Mouse (Mus musculus) embryonic facial prominence, embryonic 14.5 days (tissue): ENCODE measurements around the gene 1500009C09Rik. TPM values are rescaled to one million over a fixed set of nuclear protein-coding genes. Genes with fewer than 3 reads are reported as not detected.

ENCODE experiments used
- ATAC-seq: fragments of 200-750 bp; cut with Nextera tagmentation; 2 replicates; pipeline ENCODE4 v1.8.0; 2017; ENCODE audit warnings: low read depth, moderate number of reproducible peaks, moderate TSS enrichment
- DNase-seq: peaks from one replicate; pipeline ENCODE4 v3.0.0-alpha.2; 2015; ENCODE audit warnings: low spot score
- H3K27ac ChIP-seq: fragments of 300-500 bp; sonication (generic); replicated peaks from 2 replicates; pipeline ENCODE4 v1.5.1; 2014; ENCODE audit warnings: low read depth, mild to moderate bottlenecking, low read length, moderate library complexity
- H3K27me3 ChIP-seq: fragments of 300-500 bp; sonication (generic); replicated peaks from 2 replicates; pipeline ENCODE4 v1.6.1; 2014; ENCODE audit warnings: low read length; ENCODE audit not compliant: control insufficient read depth, insufficient read depth
- H3K36me3 ChIP-seq: fragments of 300-500 bp; sonication (generic); 2 replicates; pipeline ENCODE4 v1.6.1; 2014; ENCODE audit warnings: low read length, mixed read lengths; ENCODE audit not compliant: control insufficient read depth, insufficient read depth
- H3K4me1 ChIP-seq: fragments of 300-500 bp; sonication (generic); 2 replicates; pipeline ENCODE4 v1.6.1; 2014; ENCODE audit warnings: antibody characterized with exemption, low read length; ENCODE audit not compliant: control insufficient read depth, insufficient read depth
- H3K4me2 ChIP-seq: fragments of 300-500 bp; sonication (generic); 2 replicates; pipeline ENCODE4 v1.6.1; 2014; ENCODE audit warnings: low read depth, mild to moderate bottlenecking, low read length, moderate library complexity, mixed read lengths
- H3K4me3 ChIP-seq: fragments of 300-500 bp; sonication (generic); 2 replicates; pipeline ENCODE4 v1.5.1; 2014; ENCODE audit warnings: low read depth, mild to moderate bottlenecking, low read length
- H3K9ac ChIP-seq: fragments of 300-500 bp; sonication (generic); 2 replicates; pipeline ENCODE4 v1.6.1; 2014; ENCODE audit warnings: low read depth, mild to moderate bottlenecking, low read length, moderate library complexity, mixed read lengths
- H3K9me3 ChIP-seq: fragments of 300-500 bp; sonication (generic); 2 replicates; pipeline ENCODE4 v1.6.1; 2016; ENCODE audit warnings: low read length; ENCODE audit not compliant: control insufficient read depth
- WGBS: fragments of 180-500 bp; shearing (Covaris S2); extraction: QIAGEN DNeasy Blood & Tissue Kit; methylation state at CpG from one replicate; pipeline ENCODE4 v1.1.7; 2014; 5-methylcytosine and 5-hydroxymethylcytosine counted together
- polyA plus RNA-seq: library from polyadenylated mRNA; unstranded; fragments of >200 nt; fragmentation: Nextera tagmentation; extraction: Ambion mirVana; gene quantifications from 2 replicates; pipeline ENCODE4 v1.2.1, GENCODE M21; 2014

1500009C09Rik gene
- polyA plus RNA-seq, 1 experiment from 2014 or later = 0.25 TPM

- ATAC-seq = no peak
- Histone ChIP-seq H3K4me3 (peak overlapping the region; percentile 36), H3K27me3 (peaks cover 25% of the 10 kb centered on the region)
Measured at GRCm38 (mm10) chr15:82224602-82225215, 27.5 kb upstream of the 1500009C09Rik start.

DNA sequence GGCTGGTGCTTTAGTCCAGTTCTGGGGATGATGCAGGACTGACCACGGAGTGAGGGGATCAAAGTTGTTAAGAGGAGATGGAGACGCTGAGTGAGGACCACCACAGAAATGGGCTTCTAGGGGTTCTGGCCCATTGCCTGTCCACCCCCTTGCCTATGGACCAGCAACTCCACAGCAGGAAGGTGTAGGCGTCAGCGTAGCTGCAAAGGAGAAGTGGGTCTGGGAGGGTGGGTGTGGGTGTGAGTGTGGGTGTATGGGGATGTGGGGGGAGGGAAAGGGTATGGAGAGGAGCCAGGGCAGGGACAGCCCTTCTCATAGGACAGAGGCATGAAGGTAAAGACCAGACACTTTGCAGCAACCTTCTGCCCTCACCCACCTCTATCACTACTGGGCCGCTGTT is 26.4 kb upstream of the 1500009C09Rik start:
- Histone ChIP-seq H3K4me2 (no peak overlapping the region), H3K27ac (no peak overlapping the region), H3K4me1 (peaks cover 5% of the 10 kb centered on the region; the same call in 1 of the 2 replicates), H3K9me3 (no peaks in the 10 kb centered on the region), H3K36me3 (no peaks in the 10 kb centered on the region), H3K27me3 (peaks cover 25% of the 10 kb centered on the region), H3K9ac (no peak overlapping the region), H3K4me3 (no peak overlapping the region)
- WGBS = 95% methylated on average over 4 of the region's 5 CpGs
- DNase-seq (no peak), ATAC-seq (no peak)

More at GRCm38 (mm10) chr15:82224602-82225215, 27.5 kb upstream of the 1500009C09Rik start:
- Histone ChIP-seq H3K9me3 (no peaks in the 10 kb centered on the region), H3K9ac (no peak overlapping the region), H3K27ac (no peak overlapping the region), H3K4me2 (peak overlapping the region; percentile 64), H3K4me1 (peaks cover 5% of the 10 kb centered on the region; the same call in 1 of the 2 replicates), H3K36me3 (no peaks in the 10 kb centered on the region)
- 32% methylated on average over 7 of the region's 7 CpGs for WGBS
- DNase-seq = no peak

- no peaks in the 10 kb centered on the region for H3K36me3 ChIP-seq
- no peak overlapping the region for H3K9ac ChIP-seq
- H3K4me2 ChIP-seq = no peak overlapping the region
- no peak overlapping the region for H3K27ac ChIP-seq
- DNase-seq (no peak), ATAC-seq (peak; percentile 27; the same call in 1 of the 2 replicates)
- H3K4me3 ChIP-seq = no peak overlapping the region
- WGBS = 34% methylated on average over 11 of the region's 11 CpGs
- no peaks in the 10 kb centered on the region for H3K9me3 ChIP-seq
- H3K27me3 ChIP-seq = peaks cover 7% of the 10 kb centered on the region
- 0 out of 2 replicates have a peak, but pooled peaks cover under 1% of the 10 kb centered on the region for H3K4me1 ChIP-seq
Measured at GRCm38 (mm10) chr15:82229542-82230045, 22.6 kb upstream of the 1500009C09Rik start.

- H3K9me3 ChIP-seq = no peaks in the 10 kb centered on the region
- no peaks in the 10 kb centered on the region for H3K4me1 ChIP-seq
- H3K27me3 ChIP-seq = peaks cover 2% of the 10 kb centered on the region
- no peak overlapping the region for H3K4me2 ChIP-seq
- H3K36me3 ChIP-seq = no peaks in the 10 kb centered on the region
- ATAC-seq (no peak), DNase-seq (no peak)
- H3K27ac ChIP-seq = no peak overlapping the region
- H3K4me3 ChIP-seq = no peak overlapping the region
- no peak overlapping the region for H3K9ac ChIP-seq
- 70% methylated on average over 4 of the region's 6 CpGs for WGBS
Measured at GRCm38 (mm10) chr15:82230098-82230611, 22.0 kb upstream of the 1500009C09Rik start.

DNA sequence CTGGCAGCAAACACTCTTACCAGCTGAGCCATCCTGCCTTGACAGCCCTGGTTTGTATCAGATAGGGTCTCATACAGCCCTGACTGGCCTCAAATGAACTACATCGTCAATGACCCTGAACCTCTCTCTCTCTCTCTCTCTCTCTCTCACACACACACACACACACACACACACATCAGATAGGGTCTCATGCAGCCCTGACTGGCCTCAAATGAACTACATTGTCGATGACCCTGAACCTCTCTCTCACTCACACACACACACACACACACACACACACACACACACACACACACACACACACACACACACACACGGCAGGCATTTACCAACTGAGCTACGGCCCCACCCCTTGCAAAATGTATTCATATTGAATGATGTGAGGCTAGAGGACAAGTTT is 21.1 kb upstream of the 1500009C09Rik start:
- Histone ChIP-seq H3K9me3 (no peaks in the 10 kb centered on the region), H3K9ac (no peak overlapping the region), H3K27me3 (no peaks in the 10 kb centered on the region), H3K4me3 (no peak overlapping the region), H3K27ac (no peak overlapping the region), H3K4me1 (no peaks in the 10 kb centered on the region), H3K36me3 (no peaks in the 10 kb centered on the region), H3K4me2 (no peak overlapping the region)
- DNase-seq (no peak), ATAC-seq (no peak)
- WGBS = 68% methylated on average over 4 of the region's 4 CpGs

GRCm38 (mm10) chr15:82231591-82232378 is 20.4 kb upstream of the 1500009C09Rik start:
- no peak overlapping the region for H3K4me2 ChIP-seq
- H3K9me3 ChIP-seq = no peaks in the 10 kb centered on the region
- 62% methylated on average over 11 of the region's 11 CpGs for WGBS
- H3K4me3 ChIP-seq = no peak overlapping the region
- H3K9ac ChIP-seq = no peak overlapping the region
- DNase-seq (no peak), ATAC-seq (no peak)
- no peaks in the 10 kb centered on the region for H3K27me3 ChIP-seq
- no peak overlapping the region for H3K27ac ChIP-seq
- no peaks in the 10 kb centered on the region for H3K4me1 ChIP-seq
- no peaks in the 10 kb centered on the region for H3K36me3 ChIP-seq

DNA sequence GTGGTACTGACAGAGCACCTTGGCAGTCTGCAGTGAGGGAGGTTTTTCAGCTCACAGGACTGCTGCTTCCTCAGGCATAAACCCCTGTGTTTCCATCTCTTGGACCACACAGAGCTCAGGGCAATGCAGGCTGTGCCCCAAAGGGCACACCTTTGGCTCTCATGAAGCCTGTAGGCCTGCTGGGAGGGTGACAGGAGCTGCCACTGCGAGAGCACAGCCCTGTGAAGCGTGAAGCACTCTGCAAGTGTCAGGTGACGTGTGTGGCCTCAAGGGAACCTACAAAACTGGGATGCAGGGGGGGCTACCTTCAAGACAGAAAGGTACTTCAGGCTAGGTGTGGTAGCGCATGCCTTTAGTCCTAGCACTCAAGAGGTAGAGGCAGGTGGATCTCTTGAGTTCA is 19.5 kb upstream of the 1500009C09Rik start:
- ATAC-seq (no peak), DNase-seq (no peak)
- no peak overlapping the region for H3K4me3 ChIP-seq
- H3K27me3 ChIP-seq = no peaks in the 10 kb centered on the region
- no peak overlapping the region for H3K9ac ChIP-seq
- no peak overlapping the region for H3K27ac ChIP-seq
- no peaks in the 10 kb centered on the region for H3K36me3 ChIP-seq
- WGBS = 71% methylated on average over 4 of the region's 4 CpGs
- no peaks in the 10 kb centered on the region for H3K9me3 ChIP-seq
- H3K4me1 ChIP-seq = no peaks in the 10 kb centered on the region
- H3K4me2 ChIP-seq = no peak overlapping the region

GRCm38 (mm10) chr15:82235661-82236060 is 16.5 kb upstream of the 1500009C09Rik start:
- Histone ChIP-seq H3K27me3 (no peaks in the 10 kb centered on the region), H3K9me3 (no peaks in the 10 kb centered on the region), H3K9ac (no peak overlapping the region), H3K4me3 (no peak overlapping the region), H3K4me2 (no peak overlapping the region), H3K4me1 (no peaks in the 10 kb centered on the region), H3K27ac (no peak overlapping the region), H3K36me3 (peaks cover 4% of the 10 kb centered on the region; the same call in 1 of the 2 replicates)
- no peak for DNase-seq
- 64% methylated on average over 10 of the region's 10 CpGs for WGBS
- no peak for ATAC-seq
